Mouse (Mus musculus): ENCODE results near the gene Fndc11. TPM values are rescaled to one million over a fixed set of nuclear protein-coding genes. Genes with fewer than 3 reads are reported as not detected.

Fndc11 gene
- polyA plus RNA-seq, 1 experiment from 2014 or later, result 0.39 TPM

DNA sequence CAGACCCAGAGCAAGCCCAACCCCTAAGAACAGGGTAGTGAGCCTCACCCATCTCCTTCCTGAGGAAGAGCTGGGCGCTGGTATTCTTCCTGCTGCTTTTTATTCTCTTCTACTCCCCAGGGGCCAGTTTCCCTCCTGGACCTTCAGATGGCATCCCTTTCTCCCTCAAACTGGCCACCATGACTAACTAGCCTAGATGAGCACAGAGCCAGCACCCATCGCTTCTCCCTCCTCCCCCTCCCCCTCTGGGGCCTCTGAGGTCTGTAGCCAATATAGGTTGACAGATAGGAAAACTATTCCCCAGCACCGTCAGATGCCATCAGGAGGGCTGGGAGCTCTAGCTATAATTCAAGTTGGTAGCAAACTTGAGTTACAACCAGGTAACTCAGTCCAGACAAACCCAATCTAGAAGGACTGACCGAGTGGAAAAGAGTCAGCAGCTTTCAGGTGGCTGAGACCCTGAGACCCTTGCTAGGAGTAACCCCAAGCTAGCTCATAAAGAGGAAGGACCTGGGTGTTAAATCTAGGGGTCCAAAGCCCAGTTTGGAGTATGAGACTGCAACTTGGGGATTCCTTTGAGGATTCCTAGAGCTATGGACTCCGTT, 830 bp upstream of the Fndc11 start:
- peak; percentile 12 for DNase-seq (ENCODE audit: low spot score)

DNA sequence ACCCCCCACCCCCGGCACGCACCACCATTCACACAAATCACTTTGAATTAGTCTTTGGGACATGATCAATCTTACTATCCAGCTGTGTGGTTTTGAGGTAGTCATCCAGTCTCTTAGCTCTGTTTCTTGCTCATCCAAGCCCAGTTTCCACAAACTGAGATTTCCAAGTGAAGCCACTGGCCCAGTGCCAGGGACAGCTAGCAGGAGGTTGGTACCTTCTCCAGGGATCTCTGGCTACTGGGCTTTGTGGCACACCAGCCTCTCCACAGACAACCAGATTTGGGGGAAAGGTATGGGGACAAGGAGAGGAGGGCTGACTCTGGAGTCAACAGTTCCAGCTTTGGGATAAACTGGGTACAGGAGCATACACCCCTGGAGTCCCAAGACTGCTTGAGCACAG, 548 bp downstream of the Fndc11 start:
- peak; percentile 5 for DNase-seq (ENCODE audit: low spot score)

DNA sequence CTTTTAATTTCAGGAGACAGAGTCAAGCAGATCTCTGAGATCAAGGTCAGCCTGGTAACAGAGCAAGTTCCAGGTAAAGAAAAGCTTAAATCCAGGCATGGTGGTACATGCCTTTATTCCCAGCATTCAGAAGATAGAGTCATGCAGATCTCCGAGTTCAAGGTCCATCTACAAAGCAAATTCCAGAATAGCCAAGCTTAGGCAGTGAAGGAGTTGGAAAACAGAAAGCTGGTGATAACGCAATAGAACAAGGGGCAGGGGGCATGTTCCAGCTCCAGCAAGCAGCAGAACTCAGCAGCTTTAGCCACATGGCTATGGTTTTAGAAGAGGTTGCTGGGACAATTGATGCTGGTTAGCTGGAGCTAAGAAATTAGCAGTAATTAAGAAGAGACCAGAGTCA, 5.2 kb downstream of the Fndc11 start:
- no peak for DNase-seq (ENCODE audit: low spot score)

DNA sequence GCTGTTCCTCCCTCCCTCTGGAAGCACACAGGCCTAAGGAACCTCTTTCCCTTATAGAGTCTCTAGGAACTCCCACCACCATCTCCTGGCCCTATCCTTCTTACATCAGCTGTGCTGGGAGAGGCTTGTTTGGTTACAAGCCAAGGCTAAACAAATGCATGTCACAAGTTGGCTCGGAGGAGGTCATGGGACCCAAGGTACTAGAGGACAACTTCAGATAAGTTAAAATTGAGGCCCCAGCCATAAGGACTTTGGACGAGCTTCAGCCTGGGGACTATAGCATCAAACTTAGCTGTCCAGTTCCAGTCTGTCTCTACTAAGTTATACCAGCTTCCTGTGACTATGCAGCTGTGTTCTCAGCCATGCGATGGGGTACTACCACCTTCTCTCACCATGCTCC, 7.3 kb downstream of the Fndc11 start:
- no peak for DNase-seq (ENCODE audit: low spot score)

DNA sequence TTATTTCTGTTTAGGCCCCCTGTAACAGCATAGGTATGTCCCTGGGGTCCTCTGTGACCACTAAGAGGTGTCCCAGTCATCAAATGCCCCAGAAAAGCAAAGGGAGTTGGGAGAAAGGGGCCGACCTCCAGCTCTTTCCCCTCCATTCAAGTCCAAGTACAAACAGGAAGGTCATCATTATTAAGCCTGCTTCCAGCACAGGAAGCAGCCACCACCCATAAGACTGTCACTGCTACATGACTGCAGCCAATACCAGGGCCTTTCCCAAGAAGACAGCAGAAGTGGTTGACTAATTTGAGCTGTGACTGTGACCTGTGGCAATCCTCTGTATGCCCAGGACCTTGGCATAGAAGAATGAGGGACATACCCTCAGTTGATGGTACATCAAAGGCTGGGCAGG, 8.5 kb downstream of the Fndc11 start:
- DNase-seq (ENCODE audit: low spot score), result no peak

DNA sequence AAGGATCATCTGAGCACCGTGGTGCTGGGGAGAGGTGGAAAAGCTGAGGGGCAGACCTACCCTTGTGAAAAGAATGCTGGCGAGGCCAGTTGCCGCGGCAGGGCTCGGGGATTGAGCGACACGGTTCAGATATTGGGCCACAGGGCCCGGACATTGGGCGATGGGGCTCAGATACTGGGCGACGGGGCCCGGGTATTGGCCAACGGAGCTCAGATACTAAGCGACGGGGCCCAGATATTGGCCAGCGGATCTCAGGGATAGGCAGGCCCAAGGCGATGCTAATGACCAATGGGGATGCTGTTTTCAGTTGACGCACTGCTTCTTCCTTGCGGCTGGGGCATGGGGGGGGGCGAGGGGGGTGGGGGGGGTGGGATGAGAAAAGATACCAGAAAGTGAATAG, 11.4 kb downstream of the Fndc11 start:
- DNase-seq (ENCODE audit: low spot score), result no peak

DNA sequence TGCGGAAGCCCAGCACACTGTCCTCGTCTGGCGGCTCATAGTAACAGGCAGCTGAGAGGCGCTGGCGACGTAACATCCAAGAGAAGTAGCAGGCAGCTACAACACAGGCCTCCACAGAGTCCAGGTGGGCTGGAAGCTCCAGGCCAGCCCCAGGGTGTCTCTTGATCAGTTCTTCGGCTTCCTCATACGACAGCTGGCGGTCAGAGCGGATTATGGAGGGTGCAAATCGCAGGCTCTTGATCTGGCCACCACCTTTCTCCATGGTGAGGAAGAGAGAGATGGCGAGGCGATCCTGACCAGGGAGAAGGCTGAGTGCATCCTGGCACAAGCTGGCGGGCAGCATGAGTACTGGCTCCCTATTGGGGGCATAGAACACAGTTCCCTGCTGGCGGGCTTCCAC, 13.6 kb downstream of the Fndc11 start:
- no peak for DNase-seq (ENCODE audit: low spot score)

DNA sequence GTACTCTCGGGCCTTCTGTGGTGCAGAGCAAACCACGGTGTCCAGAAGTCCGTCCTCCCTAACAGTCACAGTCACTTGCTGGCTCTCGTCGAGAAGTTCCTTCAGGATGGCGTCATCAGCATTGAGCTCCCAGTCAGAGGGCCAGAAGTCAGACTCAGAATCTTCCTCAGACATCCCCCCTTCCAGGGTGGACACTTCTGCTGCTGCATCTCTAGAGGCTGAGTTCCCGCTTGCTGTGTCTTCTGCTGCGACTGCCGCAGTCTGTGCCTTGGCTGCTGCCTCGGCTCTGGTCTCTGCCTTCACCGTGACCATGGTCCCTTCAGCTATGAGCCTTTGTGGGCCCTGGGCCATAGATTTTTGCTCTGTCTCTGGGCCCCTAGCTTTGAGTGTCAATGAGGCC, 14.9 kb downstream of the Fndc11 start:
- DNase-seq (ENCODE audit: low spot score), result no peak

DNA sequence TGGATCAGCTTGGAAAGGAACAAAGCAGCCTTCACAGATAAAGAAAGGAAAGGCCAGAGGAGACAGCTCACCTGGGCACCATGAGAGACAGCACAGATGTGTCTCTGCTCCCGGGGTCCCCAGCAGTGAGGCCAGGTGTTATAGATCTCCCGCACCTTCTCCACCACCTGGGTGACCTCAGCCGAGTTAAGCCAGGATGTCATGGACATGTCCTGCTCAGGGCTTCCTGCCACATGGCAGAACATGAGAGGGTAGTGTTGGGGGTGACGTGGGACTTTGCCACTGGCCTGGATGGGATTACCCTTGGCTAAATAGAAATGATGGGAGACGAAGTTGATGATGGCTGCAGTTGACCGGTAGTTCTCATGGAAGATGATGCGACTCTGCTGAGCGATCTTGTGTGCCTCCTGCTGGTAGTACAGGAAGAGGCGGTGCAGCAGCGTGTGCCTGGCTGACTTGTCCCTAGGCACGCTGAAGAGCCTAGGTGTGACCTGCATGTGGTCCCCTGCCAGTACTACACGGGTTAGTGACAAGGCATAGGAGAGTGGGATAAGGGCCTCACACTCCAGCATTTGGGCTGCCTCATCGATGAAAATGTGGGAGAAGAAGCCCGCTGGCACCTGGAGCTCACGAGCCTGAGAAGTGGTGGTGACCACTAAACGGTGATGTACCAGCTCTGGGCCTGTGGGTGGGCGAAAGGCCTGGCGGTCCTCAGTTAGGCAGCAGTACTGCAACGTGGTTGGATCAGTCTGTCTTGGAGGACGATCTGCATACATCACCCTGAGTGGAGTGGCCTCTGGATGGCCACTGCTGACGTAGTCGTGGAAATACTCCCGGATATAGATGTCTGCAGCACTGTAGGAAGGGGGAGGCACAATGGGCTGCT, 16.1 kb downstream of the Fndc11 start:
- no peak for DNase-seq (ENCODE audit: low spot score)

DNA sequence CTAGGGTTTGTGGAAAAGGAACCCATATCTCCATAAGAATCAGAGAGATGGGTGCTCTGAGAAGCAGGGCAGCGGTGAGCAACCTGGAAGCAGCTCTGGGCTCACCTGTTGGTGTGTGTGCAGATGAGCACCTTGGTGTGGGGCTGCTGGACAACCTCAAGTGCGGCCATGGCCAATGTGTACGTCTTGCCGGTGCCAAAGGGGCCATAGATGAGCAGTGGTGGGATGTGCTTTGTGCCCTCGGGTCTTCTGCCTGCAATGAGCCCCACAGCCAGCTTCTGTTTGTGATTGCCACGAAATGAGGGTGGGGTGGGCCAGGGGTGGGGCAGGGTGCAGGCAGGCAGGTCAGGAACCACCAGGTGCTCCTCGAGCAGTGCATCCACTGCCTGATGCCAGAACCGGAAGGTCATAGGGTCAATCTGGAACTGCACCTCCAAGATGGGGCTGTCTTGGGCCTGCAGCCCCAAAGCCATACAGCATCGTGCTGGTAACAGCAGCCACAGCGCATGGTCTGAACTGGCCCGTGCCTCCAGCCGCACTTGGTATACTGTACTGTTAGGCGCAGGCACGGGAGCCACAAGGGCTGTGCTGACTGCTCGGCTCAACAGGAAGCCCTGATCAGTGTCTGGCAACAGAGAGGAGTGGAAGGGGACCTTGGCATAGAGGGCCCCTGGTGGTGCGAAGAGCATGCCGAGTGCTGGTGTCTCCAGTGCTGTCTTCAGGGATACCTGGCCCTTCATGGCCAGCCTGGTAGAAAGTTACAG, 17.6 kb downstream of the Fndc11 start:
- DNase-seq (ENCODE audit: low spot score), result no peak

DNA sequence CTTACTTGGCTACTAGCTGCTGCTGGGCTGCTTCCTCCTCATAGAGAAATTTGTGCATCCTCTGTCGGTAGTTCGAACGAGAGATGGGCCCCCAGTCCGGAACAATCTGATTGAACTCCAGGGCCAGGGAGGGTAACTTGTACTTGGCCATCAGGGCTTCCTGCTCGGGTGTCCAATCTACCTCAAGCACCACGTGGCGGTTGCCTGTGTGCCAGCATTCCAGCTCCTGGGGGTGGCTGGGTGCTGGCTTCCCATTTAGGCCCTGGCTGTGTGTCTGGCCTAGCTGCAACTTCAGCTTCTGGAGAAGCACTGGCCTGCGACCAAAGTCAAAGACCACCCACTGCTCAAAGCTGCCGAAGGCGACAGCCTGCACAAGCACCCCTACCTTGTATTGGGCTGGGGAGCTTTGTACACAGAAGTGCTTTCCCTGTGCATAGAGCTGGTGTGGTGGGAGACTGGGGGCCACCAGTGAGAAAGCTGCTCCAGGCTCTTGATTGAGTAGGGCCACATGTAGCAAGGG, 18.3 kb downstream of the Fndc11 start:
- DNase-seq (ENCODE audit: low spot score), result no peak

DNA sequence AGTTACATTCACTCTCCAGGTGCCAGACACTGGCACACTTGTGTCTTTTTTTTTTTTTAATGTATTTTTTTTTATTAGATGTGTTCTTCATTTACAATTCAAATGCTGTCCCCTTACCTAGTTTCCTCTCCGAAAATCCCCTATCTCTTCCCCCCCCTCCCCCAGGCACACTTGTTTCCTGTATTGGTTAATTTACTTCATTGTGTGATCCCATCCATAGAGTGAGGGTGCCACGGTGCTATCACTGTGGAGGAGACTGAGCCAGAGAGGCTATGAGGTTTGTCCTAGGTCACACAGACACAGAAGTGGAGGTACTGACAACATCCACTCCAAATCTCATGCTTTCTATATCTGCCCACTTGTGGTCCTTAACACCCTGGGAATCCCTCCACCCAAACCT, 19.0 kb downstream of the Fndc11 start:
- no peak for DNase-seq (ENCODE audit: low spot score)

DNA sequence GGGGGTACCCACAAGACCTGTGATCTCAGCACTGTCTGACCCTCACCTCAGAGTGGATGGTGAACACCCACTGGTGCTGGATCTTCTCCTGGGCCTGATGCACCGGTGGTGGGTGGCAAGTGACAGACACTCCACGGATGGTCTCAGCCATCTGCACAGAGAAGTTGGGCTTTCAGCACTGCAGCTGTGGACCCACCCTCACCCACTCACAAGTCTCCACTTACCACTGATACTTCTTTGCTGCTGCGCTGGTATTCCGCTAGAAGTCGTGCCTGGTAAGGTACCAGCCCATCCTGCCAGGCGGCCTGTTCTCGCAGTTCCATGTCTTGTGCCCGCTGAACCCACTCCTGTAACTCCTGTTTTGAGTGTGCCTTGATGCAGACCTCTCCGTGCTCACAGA, 19.4 kb downstream of the Fndc11 start:
- no peak for DNase-seq (ENCODE audit: low spot score)

DNA sequence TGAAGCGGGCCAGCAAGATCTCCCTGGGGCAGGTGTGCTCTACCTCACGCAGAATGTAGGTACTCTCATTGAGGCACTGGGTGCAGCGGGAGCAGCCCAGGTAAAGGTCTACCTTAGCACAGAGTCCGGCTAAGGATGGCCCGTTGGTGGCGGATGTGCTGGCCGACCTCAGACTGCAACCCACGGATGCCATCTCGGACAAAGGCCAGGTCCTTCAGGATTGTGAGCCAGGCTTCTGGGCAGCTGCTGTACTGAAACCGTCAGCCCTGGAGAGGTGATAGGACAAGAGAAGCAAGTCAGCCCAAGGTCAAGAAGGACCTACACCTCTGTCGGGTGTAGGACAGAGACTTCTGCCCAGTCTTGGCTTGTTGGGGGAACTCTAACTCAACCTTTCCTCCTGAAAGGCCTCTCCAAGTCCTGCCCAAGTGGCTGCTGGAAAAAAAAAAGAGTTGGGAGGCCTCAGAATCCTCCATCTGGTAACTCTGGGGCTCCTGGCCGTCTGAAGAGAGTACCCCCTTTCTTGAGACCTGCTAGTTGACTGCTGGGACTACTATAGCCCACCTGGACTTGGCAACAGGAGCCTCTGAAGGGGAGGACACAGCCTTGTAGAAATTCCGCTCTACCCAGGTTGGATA, 21.1 kb downstream of the Fndc11 start:
- DNase-seq (ENCODE audit: low spot score), result peak; percentile 5

DNA sequence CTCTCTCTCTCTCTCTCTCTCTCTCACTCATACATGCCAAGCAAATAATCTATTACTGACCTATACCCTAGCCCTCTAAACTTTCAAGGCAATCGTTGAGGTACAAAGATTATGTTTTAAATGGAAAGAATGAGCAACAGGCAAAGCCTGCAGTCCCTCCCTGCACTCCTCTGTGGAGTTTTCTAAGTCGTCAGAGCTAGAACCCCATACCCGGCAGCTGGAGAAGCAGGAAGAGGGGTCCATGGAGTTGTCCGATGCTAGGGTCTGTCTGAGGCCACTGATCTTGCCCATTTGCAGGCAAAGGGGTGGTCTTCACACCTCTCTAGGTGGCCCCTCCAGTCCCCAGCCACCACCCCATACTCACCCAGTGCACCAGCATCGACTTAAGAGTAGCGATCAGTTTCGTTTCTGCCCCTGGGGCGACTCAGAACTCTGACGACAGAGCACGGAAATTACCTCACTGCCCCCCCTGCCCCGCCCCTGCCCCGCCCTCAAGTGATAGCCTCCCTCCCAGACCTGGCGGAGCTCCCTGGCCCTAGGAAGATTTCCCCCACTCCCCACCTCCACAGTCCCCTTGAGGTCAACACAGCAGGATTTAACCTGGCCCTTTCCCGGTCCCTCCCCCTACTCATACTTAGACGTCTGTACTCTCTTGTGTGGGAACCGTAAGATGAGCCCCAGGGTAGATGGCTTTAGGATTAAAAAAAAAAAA, 21.9 kb downstream of the Fndc11 start, which contains the start of gene Helz2:
TSS of gene Helz2 (minus strand) at position 426 of the 712 bp plus-strand sequence.
- peak; percentile 81 for DNase-seq (ENCODE audit: low spot score)

DNA sequence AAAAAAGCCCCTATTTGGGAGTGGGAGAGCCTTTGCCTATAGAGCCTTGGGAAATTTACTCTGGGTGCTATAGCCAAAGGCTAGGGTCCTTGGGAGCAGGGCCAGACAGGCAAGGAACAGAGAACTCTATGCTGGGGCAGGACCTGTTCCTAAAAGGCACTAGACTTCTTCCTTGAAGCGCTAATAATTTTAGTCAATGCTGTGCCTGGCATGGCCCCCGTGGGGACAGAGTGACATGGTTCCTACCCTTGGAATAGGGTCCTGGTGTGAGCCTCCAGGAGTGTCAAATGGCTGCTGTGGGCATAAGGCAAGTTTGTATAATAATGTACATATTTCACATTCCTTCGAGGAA, 22.5 kb downstream of the Fndc11 start:
- no peak for DNase-seq (ENCODE audit: low spot score)

DNA sequence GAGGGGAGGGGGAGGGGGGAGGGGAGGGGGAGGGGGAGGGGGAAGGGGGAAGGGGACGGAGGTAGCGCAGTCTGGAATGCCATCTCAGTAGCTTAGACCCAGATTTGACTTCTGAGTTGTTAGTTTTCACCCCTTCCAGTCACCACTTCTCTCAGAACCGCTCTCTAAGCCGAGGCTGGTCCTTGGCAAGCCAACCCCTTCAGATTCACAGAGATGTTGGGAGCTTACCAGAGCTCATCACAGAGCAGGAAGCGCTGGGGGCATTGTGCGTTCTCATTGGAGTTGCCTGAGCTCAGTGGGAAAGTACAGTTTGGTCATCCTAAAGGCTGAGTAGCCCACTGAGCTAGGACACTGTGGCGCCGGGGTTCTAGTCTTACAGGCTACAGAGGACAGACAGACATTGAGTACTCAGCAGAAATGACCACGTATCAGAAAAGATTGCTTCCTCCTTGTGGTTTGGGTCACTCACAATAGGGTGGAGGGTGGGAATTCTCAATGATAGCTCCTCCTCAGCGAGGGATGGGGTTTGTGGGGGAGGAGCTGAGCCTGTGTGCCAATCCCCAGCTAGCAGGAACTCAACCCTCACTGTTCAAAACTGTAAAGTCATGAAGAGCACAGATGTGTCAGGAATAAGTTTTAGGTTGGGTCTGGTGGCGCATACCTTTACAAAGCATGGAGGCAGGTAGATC, 24.0 kb downstream of the Fndc11 start:
- DNase-seq (ENCODE audit: low spot score), result peak; percentile 28

DNA sequence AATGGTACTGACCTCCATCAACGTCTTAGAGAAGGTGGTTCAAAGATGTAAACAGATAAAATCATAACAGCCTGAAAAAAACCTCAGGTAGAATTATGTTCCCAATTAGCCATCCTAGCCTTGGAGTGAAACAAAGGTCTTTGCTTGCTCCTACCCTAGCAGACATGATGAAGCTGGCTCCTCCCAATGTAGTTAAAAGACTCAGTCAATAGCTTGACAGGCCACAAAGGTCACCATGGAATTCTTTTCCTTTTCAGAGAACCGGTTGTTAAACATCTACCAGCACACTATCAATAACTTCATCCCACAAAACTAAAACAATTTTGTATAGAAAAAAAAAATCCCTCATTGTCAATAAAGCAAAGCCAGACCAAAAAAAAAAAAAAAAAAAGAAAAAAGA, 25.2 kb downstream of the Fndc11 start:
- DNase-seq (ENCODE audit: low spot score), result no peak

DNA sequence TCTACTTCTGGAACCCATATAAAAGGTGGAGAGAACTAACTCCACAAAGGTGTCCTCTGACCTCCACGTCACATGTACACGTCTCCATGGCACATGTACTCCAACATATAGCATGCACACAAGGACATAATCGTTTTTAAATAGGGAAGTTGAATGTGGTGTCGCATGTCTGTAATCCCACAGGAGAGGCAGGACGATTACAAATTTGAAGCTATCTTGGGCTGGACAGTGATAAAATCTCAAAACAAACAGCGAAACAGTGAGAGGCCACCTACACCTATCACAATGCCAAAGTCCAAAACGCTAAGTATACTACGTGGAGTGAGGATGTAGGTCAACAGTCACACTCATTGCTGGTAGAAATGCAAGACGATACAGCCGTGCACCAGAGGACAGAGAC, 29.4 kb downstream of the Fndc11 start:
- DNase-seq (ENCODE audit: low spot score), result no peak

DNA sequence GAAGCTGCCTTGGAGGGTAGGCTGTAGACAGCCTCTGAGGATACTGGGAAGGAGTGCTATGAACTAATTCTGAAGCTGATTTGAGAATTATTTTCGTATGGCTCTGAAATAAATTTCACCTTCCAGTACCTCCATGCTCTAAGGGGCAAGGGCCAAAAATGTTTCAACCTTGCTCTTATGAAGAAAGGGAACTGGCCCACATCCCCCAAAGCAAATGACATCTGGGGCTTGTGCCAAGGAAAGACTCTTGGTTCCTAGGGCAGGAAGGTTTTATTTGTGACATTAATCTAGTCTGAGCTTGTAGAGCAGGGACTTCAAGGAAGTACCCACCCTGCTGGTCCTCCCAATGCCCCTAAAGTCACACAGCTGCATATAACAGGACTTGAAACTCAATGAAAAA, 32.0 kb downstream of the Fndc11 start:
- no peak for DNase-seq (ENCODE audit: low spot score)
